Mouse (Mus musculus): ENCODE data around the gene Lbhd1.

The Lbhd1 gene

GRCm38 (mm10) chr19:8911810-8912209 is 28.3 kb downstream of the Lbhd1 start:
- no peak for DNase-seq (ENCODE audit: low read depth, low spot score)

- no peak for DNase-seq (ENCODE audit: low read depth, low spot score)
Measured at GRCm38 (mm10) chr19:8914212-8914611, 30.7 kb downstream of the Lbhd1 start.

GRCm38 (mm10) chr19:8919000-8919399 is 35.5 kb downstream of the Lbhd1 start:
- no peak for DNase-seq (ENCODE audit: low read depth, low spot score)

GRCm38 (mm10) chr19:8919684-8920072 is 36.1 kb downstream of the Lbhd1 start:
- DNase-seq (ENCODE audit: low read depth, low spot score) = peak; percentile 35

GRCm38 (mm10) chr19:8920073-8920736 is 36.7 kb downstream of the Lbhd1 start, which contains the start of gene B3gat3:
B3gat3 (plus strand) TSS chr19:8920374.
- peak; percentile 95 for DNase-seq (ENCODE audit: low read depth, low spot score)

GRCm38 (mm10) chr19:8920836-8921291 is 37.3 kb downstream of the Lbhd1 start:
- peak; percentile 76 for DNase-seq (ENCODE audit: low read depth, low spot score)

GRCm38 (mm10) chr19:8921741-8922140 is 38.2 kb downstream of the Lbhd1 start:
- no peak for DNase-seq (ENCODE audit: low read depth, low spot score)

- no peak for DNase-seq (ENCODE audit: low read depth, low spot score)
Measured at GRCm38 (mm10) chr19:8926766-8927165, 43.2 kb downstream of the Lbhd1 start.

GRCm38 (mm10) chr19:8927891-8928525 is 44.5 kb downstream of the Lbhd1 start:
- no peak for DNase-seq (ENCODE audit: low read depth, low spot score)

GRCm38 (mm10) chr19:8928689-8929223 is 45.2 kb downstream of the Lbhd1 start:
- no peak for DNase-seq (ENCODE audit: low read depth, low spot score)

- peak; percentile 93 for DNase-seq (ENCODE audit: low read depth, low spot score)
Measured at GRCm38 (mm10) chr19:8929224-8930088, 45.9 kb downstream of the Lbhd1 start, which contains the start of the genes Rom1 and Eml3. Rom1 (minus strand) TSS chr19:8929356. Eml3 (plus strand) TSS chr19:8929552.

GRCm38 (mm10) chr19:8930117-8930516 is 46.6 kb downstream of the Lbhd1 start:
- no peak for DNase-seq (ENCODE audit: low read depth, low spot score)

- no peak for DNase-seq (ENCODE audit: low read depth, low spot score)
Measured at GRCm38 (mm10) chr19:8930771-8931170, 47.2 kb downstream of the Lbhd1 start.

GRCm38 (mm10) chr19:8936736-8937135 is 53.2 kb downstream of the Lbhd1 start:
- no peak for DNase-seq (ENCODE audit: low read depth, low spot score)

- peak; percentile 77 for DNase-seq (ENCODE audit: low read depth, low spot score)
Measured at GRCm38 (mm10) chr19:8940526-8941133, 57.1 kb downstream of the Lbhd1 start.

- no peak for DNase-seq (ENCODE audit: low read depth, low spot score)
Measured at GRCm38 (mm10) chr19:8941136-8941514, 57.6 kb downstream of the Lbhd1 start.

GRCm38 (mm10) chr19:8941515-8942217 is 58.1 kb downstream of the Lbhd1 start, which contains the start of gene Mta2:
Mta2 (plus strand) TSS chr19:8941875.
- DNase-seq (ENCODE audit: low read depth, low spot score) = peak; percentile 98
